Mouse (Mus musculus) cerebellum, postnatal 36 days (tissue): ENCODE measurements around the gene Cilp2.
A peak's percentile ranks its signal among the peaks of the same experiment; 100 is the strongest.

ENCODE experiments used
- DNase-seq, 2 experiments: peaks; one replicate each; pipeline ENCODE4 v3.0.0; 2021 to 2022; ENCODE audit warnings: mixed read lengths in 2 of 2

Cilp2 gene

GRCm38 (mm10) chr8:69901484-69902162 lies 14.1 kb upstream of the Cilp2 start:
- DNase-seq = peak; percentile 96 to 98

- DNase-seq = peak in 1 of 2 experiments; percentile 17
These were observed 13.5 kb upstream of the Cilp2 start for GRCm38 (mm10) chr8:69900895-69901451.

- no peak for DNase-seq
These were observed 12.4 kb upstream of the Cilp2 start for GRCm38 (mm10) chr8:69899876-69900275.

- peak in 1 of 2 experiments; percentile 2 for DNase-seq
These were observed 10.4 kb upstream of the Cilp2 start for GRCm38 (mm10) chr8:69897857-69898256.

GRCm38 (mm10) chr8:69895772-69896451 lies 8.4 kb upstream of the Cilp2 start:
- peak in 1 of 2 experiments; percentile 6 for DNase-seq

- DNase-seq = peak in 1 of 2 experiments; percentile 13
These were observed 7.4 kb upstream of the Cilp2 start for GRCm38 (mm10) chr8:69894836-69895332.

GRCm38 (mm10) chr8:69893863-69894262 lies 6.4 kb upstream of the Cilp2 start:
- DNase-seq = peak; percentile 52 to 57

- peak; percentile 52 to 53 for DNase-seq
These were observed 3.3 kb upstream of the Cilp2 start for GRCm38 (mm10) chr8:69890813-69891241.

- no peak for DNase-seq
These were observed 1.4 kb upstream of the Cilp2 start for GRCm38 (mm10) chr8:69888902-69889301.

- DNase-seq = no peak
These were observed 868 bp upstream of the Cilp2 start for GRCm38 (mm10) chr8:69888244-69888866.

GRCm38 (mm10) chr8:69884141-69884540 lies 3.3 kb downstream of the Cilp2 start:
- DNase-seq = no peak

GRCm38 (mm10) chr8:69882833-69883600 lies 4.5 kb downstream of the Cilp2 start:
- no peak for DNase-seq

GRCm38 (mm10) chr8:69882021-69882756 lies 5.3 kb downstream of the Cilp2 start:
- DNase-seq = peak in 1 of 2 experiments; percentile 28

- no peak for DNase-seq
These were observed 6.1 kb downstream of the Cilp2 start for GRCm38 (mm10) chr8:69881261-69881865.

- DNase-seq = no peak
These were observed 6.6 kb downstream of the Cilp2 start for GRCm38 (mm10) chr8:69880841-69881240.

- no peak for DNase-seq
These were observed 7.8 kb downstream of the Cilp2 start for GRCm38 (mm10) chr8:69879678-69880077.

- no peak for DNase-seq
These were observed 9.5 kb downstream of the Cilp2 start for GRCm38 (mm10) chr8:69877992-69878391.

GRCm38 (mm10) chr8:69877396-69877795 lies 10.1 kb downstream of the Cilp2 start:
- DNase-seq = no peak

- DNase-seq = no peak
These were observed 10.5 kb downstream of the Cilp2 start for GRCm38 (mm10) chr8:69876967-69877366.

GRCm38 (mm10) chr8:69876097-69876496 lies 11.4 kb downstream of the Cilp2 start:
- no peak for DNase-seq

GRCm38 (mm10) chr8:69874654-69875053 lies 12.8 kb downstream of the Cilp2 start:
- DNase-seq = no peak
